Mouse (Mus musculus) heart, postnatal 25 days (tissue): ENCODE data around the gene Igf1r. TPM values are rescaled to one million over a fixed set of nuclear protein-coding genes. Genes with fewer than 3 reads are reported as not detected.

Experiments used
- DNase-seq: peaks from one replicate; pipeline ENCODE4 v3.0.0; 2022; ENCODE audit warnings: low spot score
- intact Hi-C: fragments of 180-260 bp; cut with DNase I; formaldehyde crosslinking; loops from one replicate; pipeline ENCODE4 v1.15.1; 2025
- total RNA-seq, 2 experiments: library from RNA; stranded (reverse); gene quantifications; 2 replicates each; pipeline ENCODE4 v1.2.3; 2021

The Igf1r gene
- total RNA-seq, 2 experiments from 2014 or later = 12.7 to 18.8 TPM

DNA sequence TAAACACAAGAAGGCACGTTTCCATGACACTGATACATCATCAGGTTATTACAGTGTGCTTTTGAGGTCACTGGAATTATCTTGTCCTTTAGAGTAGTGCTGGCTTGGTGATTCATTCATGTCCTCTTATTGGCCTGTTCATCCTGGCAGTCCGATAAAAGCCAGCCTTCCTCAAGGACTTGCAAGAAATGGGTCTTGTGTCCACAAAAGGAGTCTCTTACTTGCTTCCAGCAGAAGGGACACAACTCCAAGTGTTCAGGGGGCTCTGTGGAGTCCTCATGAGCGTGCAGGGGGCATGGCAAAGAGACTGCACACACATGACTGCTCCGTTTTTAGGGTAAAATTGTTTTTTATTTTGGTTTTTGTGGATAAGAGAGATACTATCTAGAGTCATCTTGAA lies 83.9 kb downstream of the Igf1r start:
- intact Hi-C loops = no loop called here
- no peak for DNase-seq

DNA sequence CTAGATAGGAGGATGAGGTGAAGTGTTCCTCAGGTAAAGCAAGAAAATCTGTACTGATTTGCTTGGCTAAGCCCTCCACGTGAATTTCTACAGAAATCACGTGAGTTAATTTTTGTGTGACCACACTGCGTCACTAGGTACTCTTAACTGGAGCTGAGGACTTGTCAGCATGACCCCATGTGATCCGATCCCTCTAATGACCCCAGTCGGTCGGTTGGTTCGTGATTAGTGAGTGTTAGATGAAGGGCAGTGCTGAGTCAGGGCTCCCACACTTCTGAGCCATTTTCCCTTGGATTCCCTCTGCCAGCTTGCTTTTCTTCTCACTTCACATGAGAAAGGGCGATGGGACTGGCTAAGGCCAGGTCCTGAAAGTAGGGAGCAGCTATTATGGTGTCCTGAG lies 86.2 kb downstream of the Igf1r start:
- intact Hi-C loops = no loop called here

DNA sequence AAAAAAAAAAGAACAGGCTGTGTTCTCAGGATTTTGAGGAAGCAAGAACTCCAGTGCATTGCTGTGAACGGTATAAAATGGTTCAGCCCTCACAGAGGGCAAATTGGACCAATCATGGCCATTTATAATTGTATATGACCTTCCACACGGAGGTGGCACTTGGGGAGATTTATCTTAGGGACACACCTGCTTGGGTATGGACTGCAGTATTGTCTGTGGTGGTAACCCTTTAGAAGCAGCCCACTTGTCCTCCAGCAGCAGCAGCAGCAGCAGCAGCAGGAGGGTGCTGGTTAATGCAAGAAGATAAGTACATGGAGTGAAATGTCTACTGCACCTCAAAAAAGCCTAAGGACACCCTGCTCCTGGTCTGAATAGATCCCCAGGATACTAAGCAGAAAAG lies 86.9 kb downstream of the Igf1r start:
- DNase-seq = no peak
- intact Hi-C loops = no loop called here

More for the DNA sequence above, 86.2 kb downstream of the Igf1r start:
- no peak for DNase-seq

DNA sequence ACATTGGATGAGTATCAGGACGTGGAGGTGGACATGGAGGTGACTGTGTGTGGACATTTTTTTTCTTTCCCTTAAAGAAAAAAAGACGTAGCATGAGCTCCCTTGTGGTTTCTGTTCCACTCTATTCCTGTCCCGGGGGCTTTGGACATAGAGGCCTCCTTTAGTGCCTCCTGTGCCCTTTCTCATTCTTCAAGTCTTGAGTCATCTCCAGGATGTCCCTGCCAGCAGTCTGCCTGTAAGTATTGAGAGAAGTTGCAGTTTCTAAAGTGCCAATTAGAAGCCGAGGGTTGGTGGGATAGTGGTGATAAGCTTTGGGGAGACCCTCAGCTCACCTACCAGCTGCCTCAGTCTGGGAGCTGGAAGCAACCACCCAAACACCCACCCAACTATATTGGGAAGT lies 92.0 kb downstream of the Igf1r start:
- intact Hi-C loops = no loop called here
- DNase-seq = no peak

DNA sequence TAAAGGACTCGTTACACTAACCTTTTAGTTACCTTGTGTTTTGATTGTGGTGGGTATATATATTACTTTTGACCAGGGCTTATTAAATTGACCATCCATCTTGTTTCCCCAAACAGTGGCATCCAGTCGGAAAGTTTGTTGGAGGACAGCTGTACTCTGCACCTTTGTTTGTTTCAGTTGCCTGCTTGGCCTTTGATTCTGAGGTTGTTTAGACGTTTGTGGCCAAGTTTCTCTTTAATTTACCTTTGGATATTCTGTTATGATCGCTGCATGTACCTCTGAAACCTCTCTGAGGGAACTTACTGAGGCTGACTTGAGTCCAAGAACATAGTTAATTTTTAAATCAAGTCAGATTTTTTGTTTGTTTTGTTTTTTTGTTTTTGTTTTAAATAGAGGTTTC lies 94.5 kb downstream of the Igf1r start:
- intact Hi-C loops = no loop called here
- DNase-seq = no peak

DNA sequence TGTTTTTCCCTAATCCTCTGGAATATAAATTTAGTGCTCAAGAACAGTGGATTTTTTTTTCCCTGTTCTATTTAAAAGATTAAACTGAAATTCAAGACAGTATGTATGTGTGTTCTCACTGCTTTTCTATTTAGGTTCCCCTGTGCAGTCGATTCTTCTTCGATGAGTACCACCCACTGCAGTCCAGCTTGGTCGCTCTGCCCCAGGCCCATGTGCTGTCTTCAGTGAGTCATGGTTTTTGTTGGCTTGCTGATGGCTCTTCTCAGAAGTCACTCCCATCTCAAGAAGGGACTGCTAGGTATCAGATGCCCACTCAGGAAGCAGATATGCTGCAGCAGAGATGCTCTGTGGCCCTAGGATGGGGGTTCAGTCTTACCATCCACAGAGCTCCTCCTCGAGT lies 95.9 kb downstream of the Igf1r start:
- intact Hi-C loops = no loop called here

DNA sequence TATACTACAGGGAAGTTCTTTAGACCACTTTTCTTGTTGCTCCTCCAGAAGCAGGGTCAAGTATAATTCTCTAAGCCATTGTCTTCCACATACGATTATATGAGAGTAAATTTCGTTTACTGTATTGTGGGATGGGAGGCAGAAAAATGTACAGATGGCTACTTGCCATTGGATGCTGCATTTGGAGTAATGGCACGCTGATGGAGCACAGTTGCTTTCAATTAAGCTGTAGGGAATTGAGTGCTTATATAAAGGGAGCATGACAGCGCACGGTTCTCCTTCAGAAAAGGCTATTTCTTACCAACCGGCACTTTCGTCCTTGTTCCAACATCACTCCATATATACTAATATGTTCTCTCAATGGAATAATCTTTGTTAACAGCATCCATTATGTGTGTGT lies 96.4 kb downstream of the Igf1r start:
- intact Hi-C loops = no loop called here
- no peak for DNase-seq

More for the DNA sequence above, 95.9 kb downstream of the Igf1r start:
- DNase-seq = no peak

DNA sequence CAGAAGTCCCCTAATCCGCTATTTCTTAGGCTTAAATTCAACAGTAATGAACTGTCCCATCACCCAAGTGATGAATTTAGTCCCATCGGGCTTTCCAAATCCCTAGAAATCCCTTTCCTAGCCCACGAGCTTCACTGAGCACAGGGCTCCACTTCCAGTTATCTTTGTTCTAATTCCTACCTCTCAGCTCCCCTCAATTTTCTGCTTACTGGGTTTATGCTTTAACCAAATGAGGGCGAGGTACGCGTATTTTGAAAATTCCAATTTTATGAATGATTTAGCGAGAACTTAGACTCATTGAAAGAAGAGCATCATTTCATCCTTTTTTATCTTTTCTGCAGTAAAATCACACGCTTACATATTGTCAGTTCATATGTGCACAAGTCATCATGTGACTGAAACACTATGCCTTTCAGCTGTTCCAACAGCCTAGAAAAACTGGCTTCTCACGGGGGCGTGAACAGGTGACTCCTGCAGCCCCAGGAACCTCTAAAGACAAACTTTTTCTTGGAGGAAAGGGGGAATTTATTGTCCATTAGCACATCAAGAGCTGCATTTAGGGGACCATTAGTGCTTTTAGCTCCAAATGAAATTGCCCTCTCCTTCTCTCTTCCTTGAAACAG lies 100.5 kb downstream of the Igf1r start:
- intact Hi-C loops = no loop called here
- DNase-seq = no peak

DNA sequence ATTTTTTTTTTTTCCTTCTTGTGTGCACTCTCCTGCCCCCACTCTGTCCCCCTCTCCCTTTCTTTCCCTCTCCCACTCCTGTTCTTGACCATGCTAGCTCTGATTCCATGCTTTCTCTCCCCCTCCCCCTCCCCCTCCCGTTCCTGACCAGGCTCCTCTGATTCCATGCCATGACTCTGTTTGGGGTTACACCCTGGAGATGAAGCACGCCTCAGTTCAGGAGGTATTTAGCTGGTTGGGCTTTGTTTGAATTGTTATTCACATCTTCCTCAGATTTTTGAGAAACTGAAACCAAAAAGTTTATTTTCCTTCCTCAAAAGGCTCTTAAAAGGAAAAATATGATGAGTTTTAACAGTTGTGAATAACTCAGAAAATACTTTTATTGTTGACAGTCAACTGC lies 101.9 kb downstream of the Igf1r start:
- intact Hi-C loops = no loop called here

DNA sequence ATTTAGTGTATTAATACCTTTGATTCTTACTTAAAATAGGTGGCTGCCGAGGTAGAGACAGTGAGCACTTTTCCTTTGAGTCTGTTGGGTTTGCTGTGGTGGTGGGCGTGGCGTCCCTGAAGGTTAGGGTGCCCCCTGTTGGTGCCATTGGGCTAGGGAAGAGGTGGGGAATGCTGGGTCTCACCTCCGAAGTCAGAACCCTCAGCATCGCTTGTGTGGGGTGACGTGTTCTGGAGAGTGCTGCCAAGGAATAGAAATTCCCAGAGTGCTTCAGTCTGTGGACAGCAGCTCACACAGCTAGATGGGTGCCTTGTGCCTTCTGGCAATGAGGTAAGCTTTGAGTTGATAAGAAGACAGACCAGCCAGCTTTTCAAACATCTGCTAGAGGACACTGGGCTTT lies 102.3 kb downstream of the Igf1r start:
- intact Hi-C loops = no loop called here
- DNase-seq = no peak

More for the DNA sequence above, 101.9 kb downstream of the Igf1r start:
- DNase-seq = no peak

DNA sequence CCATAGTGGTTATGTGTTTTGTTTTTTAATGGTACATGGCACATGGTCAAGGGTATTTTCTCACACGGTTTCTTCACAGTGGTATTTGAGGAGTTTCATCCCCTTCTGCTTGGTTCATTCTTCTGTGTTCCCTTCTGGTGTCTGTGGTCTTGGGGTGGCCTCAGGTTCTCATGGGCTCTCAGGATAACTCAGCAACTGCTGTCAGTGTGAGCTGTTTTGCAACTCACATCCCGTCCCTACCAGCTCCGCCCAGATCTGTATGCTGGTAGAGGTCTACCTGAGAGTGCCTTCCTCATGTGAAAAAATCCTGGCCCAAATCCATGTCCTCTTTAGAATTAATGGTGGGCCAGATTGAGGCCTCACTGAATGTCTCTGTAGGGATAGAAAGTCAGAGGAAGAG lies 104.4 kb downstream of the Igf1r start:
- intact Hi-C loops = no loop called here
- no peak for DNase-seq

DNA sequence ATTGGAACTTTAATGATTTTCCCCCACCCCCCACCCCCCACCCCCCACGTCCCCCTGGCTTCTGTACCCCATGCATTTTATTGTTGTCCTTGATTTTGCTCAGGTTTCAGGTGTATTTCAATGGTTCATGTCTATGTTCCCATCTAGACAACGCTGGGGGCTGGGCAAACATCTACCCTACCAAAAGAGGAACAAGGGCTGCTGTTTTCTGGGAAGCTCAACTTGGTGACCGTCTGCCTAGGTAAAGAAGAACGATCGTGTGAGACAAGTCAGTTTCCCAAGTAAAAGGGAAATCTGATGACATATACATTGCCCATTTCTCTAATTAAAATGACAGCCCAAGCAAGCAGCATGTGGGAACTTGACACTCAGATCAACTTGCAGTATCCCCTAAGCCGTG lies 107.1 kb downstream of the Igf1r start:
- no peak for DNase-seq
- intact Hi-C loops = no loop called here

DNA sequence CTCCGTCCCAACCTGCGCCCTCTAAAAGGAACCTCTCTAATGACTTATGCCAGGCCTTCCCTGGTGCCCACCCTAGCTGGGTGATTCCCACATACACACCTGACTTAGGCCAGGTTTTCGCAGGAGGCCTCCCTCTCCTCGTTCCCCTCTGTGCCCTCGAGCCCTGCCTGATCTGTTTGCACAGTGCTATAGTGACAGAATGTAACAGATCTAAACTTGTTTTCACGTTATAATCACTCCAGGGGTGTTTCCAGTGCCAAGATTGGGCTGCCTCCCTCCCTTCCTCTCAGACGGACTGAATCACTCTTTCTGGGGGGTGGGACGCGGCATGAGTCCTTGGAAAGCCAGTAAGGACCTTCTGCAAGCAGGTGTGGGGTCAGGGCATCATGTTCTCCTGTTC lies 108.8 kb downstream of the Igf1r start:
- DNase-seq = no peak
- intact Hi-C loops = no loop called here

DNA sequence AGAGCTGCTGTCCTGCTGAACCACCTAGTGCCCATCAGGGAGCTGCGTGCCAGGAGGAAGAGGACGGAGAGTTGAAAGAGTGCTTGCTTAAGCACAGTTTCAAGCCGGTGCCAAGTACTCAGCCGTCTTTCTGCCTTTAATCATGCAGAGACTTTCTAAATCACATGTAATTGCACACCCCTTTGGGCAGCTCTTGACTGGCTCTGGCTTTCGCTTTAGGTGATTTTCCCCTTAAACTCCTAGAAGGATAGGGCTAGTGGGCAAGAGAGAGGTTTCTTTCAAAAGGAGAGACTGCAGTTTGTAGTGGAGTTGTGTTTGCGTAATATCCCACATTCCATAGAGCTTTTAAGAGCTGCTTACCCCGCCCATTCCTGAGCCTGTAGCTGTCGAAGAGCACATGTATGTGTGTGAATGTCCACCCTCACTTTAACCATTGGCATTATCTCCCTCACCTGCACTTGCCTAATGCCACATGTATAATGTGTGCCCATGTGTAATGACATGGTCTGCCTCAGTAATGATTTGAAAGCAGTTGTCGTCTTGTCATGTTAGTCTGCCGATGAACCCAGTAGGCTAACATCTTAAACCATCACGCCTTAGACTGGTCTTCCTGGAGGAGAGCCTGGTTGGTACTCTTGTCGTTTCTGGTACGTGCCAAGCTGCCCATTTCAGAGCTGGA lies 109.7 kb downstream of the Igf1r start:
- intact Hi-C loops = no loop called here
- DNase-seq = no peak

DNA sequence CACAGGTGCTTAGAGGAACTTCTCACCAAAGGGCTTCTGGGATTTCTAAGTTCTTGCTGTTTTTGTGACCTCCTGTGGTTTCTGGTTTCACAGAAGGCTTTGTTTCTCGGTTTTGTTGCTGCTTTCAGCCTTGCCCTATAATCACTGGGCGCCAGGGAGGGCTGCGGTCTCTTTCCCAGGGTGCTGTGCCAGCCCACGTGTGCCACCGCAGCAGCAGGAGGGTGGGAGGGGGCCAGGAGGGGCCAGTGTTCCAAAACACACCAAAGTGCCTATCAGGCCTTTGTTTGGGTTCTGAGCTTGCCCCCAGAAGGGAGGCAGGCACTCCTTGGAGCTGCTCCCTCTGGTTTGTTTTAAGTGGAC lies 110.2 kb downstream of the Igf1r start:
- DNase-seq = no peak

DNA sequence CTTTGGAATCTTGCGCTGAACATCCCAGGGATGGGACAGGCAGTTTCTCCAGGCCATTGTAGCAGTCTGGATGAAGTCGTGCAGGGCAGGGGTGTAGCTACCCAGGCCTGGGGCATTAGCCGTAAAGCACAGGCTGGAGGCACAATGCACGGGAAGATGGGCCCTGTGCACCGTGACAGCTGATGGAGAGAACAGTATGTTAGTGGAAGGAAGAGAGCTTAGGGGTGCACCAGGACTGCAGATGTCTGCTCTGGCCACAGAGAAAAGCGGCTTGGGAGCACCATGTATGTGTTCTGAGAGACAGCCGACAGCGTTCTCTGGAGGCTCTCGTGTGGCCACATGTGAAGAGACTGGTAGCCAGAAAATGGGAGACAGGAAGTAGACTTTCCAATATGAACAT lies 111.1 kb downstream of the Igf1r start:
- intact Hi-C loops = no loop called here

More for the DNA sequence above, 110.2 kb downstream of the Igf1r start:
- intact Hi-C loops = no loop called here

DNA sequence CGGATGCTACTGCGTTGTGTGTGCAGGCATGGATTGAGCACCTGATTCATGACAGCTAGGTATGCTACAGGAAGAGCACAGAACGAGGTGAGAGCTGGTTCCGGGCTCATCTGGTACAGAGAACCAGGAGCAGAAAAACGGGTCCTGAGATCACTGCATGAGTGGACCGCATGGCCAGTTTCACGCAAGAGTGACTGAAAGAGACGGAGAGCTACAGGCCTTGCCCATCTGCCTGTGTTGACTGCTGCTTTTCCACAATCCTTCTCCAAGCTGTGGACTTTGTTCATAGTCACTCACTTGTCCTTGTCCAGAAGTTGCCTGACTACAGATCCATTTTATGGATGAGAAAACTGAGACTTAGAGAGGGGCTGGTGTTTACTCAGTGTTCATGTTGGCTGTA lies 111.5 kb downstream of the Igf1r start:
- no peak for DNase-seq
- intact Hi-C loops = no loop called here

More for the DNA sequence above, 111.1 kb downstream of the Igf1r start:
- DNase-seq = no peak

DNA sequence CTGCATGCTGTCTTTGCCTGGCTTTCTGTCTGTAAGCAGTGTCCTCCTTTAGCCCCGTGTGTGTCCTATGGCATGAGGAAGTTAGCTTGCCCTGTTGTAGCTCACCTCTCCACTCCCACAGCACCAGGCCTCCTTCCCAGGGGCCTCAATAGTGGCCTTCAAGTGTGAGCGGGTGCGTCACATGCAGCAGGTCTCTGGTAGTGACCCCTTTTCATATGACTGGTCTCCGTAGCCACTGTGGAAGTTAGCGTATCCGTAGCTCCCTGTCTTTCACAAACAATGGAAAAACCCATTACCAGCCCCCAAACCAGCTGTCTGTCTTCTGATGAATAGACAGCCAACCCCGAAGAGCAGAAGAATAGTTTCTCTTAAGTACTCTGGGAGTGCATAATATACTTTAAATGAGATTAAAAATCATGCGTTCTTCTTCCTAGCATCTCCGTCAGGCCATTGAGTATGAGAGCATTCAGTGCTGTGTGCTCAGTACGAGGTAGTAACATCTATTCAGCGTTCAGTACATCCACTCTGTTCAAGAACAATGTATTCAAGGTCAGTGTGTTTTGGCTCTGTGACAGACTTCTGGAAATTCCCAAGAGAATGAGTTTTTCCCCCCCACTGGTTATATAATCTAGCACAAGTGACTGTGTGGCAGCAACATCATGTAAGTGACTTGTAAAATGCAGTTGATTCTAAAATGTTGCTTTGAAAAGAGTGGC lies 112.2 kb downstream of the Igf1r start:
- intact Hi-C loops = no loop called here
- DNase-seq = no peak

DNA sequence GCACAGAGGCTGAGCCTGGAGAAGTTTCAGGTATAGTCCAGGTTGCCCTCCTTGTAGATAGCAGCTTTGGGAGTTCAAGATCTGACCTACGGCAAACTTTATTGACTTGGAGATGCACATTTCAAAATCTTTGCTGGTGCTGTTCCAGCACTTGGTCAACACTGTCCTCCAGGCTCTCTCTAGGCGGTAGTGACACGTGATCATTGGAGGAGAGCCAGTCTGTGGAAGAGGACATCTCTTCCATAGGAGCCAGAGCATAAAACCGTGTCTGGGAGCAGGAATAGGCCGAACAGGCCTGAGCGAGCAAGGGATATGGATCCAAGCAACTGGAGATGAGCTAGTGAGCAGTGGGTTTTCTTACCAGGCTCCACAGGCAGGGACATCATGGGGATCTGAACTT lies 113.3 kb downstream of the Igf1r start:
- intact Hi-C loops = no loop called here
- no peak for DNase-seq

DNA sequence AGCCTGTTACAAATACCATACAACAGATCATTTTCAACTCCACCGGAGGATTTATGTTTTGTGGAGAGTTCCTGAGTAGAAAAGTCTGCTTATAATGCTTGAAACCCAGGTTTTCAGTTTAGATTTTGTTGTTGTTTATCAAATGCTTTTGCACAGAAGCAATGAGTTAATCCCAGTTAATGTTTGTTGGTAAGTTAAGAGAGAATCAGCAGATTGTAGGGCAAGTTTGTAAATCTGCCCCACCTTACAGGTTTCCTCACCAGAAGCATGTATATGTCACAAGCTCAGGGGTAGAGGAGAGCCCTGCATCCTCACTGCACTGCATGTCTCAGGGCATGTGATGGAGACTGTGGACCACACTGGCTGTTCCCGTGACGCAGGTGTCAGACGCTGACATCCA lies 114.7 kb downstream of the Igf1r start:
- intact Hi-C loops = no loop called here
- no peak for DNase-seq

DNA sequence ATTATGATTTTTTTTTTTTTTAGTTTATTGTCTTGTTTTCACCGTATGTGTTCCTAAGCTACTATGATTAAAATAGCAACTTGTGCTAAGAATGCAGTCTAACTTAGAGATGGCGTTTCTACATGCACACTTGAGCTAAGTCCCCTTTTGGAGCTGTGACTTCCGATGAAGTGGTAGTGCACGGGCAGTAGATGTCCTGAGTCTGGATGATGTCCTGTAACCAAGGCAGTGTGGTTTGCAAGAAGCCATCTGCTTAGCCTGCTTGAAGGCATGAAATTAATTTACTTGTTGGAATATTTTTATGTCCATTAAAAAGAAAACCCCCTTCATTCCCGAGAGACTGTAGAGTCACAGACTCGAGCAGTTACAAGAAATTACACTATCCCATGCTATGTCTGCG lies 116.7 kb downstream of the Igf1r start:
- DNase-seq = no peak
- intact Hi-C loops = no loop called here
